Mouse (Mus musculus) embryonic facial prominence, embryonic 10.5 days (tissue): ENCODE measurements around the gene Pwp2. TPM values are rescaled to one million over a fixed set of nuclear protein-coding genes. Genes with fewer than 3 reads are reported as not detected.

Experiments
- DNase-seq: peaks from one replicate; pipeline ENCODE4 v3.0.0-alpha.2; 2017; ENCODE audit warnings: low spot score
- H3K27ac ChIP-seq: fragments of 300-500 bp; sonication (generic); replicated peaks from 2 replicates; pipeline ENCODE4 v1.5.1; 2016; ENCODE audit warnings: mild to moderate bottlenecking
- H3K27me3 ChIP-seq: fragments of 300-500 bp; sonication (generic); replicated peaks from 2 replicates; pipeline ENCODE4 v1.6.1; 2016; ENCODE audit warnings: low read depth, mild to moderate bottlenecking; ENCODE audit not compliant: poor library complexity, severe bottlenecking
- H3K36me3 ChIP-seq: fragments of 300-500 bp; sonication (generic); replicated peaks from 2 replicates; pipeline ENCODE4 v1.6.1; 2016; ENCODE audit warnings: mild to moderate bottlenecking, moderate library complexity
- H3K4me1 ChIP-seq: fragments of 300-500 bp; sonication (generic); 2 replicates; pipeline ENCODE4 v1.6.1; 2016
- H3K4me3 ChIP-seq: fragments of 300-500 bp; sonication (generic); 2 replicates; pipeline ENCODE4 v1.5.1; 2016; ENCODE audit warnings: mild to moderate bottlenecking, moderate library complexity
- H3K9me3 ChIP-seq: fragments of 300-500 bp; sonication (generic); 2 replicates; pipeline ENCODE4 v1.6.1; 2016; ENCODE audit warnings: mild to moderate bottlenecking
- WGBS: fragments of 180-500 bp; shearing (Covaris S2); methylation state at CpG from one replicate; pipeline ENCODE4 v1.1.7; 2016; 5-methylcytosine and 5-hydroxymethylcytosine counted together
- polyA plus RNA-seq: library from polyadenylated mRNA; unstranded; fragments of >200 nt; fragmentation: Nextera tagmentation; extraction: Ambion mirVana; gene quantifications from 2 replicates; pipeline ENCODE4 v1.2.1, GENCODE M21; 2016

The Pwp2 gene
- polyA plus RNA-seq, 1 experiment from 2014 or later = 32.1 TPM

DNA sequence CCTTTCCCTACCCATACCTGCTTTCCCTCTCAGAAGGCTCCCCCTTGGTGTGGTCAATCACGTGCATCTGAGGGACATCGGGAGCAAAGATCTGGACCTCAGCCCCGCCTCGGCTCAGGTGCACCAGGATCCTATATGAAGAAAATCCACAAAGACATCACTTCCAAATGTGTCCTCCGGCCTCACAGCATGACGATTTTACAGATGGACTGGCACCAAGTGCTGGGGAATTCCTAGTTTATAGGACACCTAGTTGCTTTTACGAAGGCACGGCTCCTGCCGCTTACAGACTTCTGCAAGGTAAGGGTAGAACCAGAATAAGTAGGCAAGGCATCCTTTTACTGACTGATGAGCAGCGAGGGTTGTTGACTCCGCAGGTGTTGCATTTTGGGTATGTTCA is 16.2 kb downstream of the Pwp2 start:
- Histone ChIP-seq H3K4me3 (peak overlapping the region; percentile 89), H3K4me1 (peaks cover 19% of the 10 kb centered on the region), H3K27me3 (no peaks in the 10 kb centered on the region), H3K9me3 (no peaks in the 10 kb centered on the region), H3K27ac (peak overlapping the region; percentile 92), H3K36me3 (peaks cover 71% of the 10 kb centered on the region)
- 88% methylated on average over 11 of the region's 11 CpGs for WGBS
- DNase-seq = no peak

DNA sequence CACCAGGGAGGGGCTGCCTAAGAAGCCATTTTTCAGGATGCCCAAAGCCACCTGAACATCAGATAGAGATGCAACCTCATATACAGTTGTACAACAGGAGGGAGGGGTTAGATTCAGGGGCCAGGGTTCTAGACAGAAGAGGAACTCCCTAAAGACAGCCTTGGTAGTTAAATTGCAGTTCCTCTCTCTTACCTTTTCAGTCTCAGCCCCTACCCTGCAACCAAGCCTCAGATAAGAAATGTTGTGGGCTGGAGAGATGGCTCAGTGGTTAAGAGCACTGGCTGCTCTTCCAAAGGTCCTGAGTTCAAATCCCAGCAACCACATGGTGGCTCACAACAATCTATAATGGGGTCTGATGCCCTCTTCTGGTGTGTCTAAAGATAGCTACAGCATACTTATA is 17.2 kb downstream of the Pwp2 start:
- Histone ChIP-seq H3K4me3 (no peak overlapping the region), H3K27ac (no peak overlapping the region), H3K27me3 (no peaks in the 10 kb centered on the region), H3K36me3 (peaks cover 71% of the 10 kb centered on the region), H3K4me1 (peaks cover 19% of the 10 kb centered on the region), H3K9me3 (no peaks in the 10 kb centered on the region)
- no peak for DNase-seq

DNA sequence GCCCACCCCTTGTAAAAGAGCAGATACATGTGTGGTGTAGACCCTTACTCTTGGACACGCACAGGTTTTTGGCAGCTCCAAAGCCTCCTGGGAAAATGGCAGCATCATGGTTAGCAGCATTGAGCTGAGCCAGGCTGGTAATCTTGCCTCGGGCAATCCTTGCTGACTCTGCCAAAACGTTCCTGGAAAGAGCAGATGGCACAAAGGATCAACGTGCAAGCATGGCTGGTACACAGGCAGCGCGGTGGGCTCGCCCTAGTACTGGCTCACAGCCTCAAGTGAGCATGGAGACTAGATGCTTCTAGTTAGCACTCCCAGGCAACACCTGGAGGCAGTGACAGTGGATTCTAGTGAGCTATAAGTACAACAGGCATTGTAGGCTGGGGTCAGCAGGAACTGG is 17.6 kb downstream of the Pwp2 start:
- H3K36me3 ChIP-seq = peaks cover 71% of the 10 kb centered on the region
- H3K27me3 ChIP-seq = no peaks in the 10 kb centered on the region
- H3K4me3 ChIP-seq = no peak overlapping the region
- H3K9me3 ChIP-seq = no peaks in the 10 kb centered on the region
- 90% methylated on average over 7 of the region's 7 CpGs for WGBS
- H3K4me1 ChIP-seq = peaks cover 19% of the 10 kb centered on the region
- no peak for DNase-seq
- H3K27ac ChIP-seq = no peak overlapping the region

DNA sequence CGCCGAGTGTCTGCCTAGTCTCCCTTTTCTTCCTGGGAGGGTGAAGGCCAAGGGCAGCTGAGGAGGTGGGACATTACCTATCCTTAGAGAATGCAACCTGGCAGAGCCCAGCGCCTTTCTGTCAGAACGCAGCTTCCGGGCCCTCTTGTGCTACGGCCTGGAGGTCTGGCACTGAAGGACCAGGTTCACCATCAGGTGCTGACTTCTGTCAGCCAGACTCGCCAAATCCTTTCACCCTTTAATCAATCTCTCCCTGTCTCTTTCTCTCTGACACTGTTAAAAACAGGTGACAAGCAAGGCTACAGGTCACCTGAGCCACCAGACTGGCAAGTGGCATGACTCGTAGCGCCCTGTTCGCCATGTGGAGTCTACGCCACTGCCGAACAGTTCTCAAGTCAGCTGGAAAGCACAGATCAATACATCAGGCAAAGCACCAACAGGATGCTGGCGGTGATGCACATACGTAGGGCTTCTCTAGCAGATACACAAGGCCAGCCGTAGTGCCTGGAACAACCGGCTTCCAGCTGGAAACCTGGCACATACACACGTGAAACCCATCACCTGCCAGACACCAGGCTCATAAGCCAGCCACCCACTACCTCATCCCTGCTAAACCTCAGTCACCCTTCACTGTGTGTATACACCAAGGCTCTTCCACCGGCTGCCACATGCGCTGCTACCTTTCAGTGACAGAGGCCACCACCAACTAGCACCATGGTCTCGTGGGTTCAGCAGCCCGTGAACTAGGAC is 19.5 kb downstream of the Pwp2 start:
- Histone ChIP-seq H3K27ac (no peak overlapping the region), H3K27me3 (no peaks in the 10 kb centered on the region), H3K4me1 (peaks cover 18% of the 10 kb centered on the region), H3K36me3 (peaks cover 68% of the 10 kb centered on the region), H3K4me3 (no peak overlapping the region), H3K9me3 (no peaks in the 10 kb centered on the region)
- no peak for DNase-seq
- WGBS = 92% methylated on average over 21 of the region's 21 CpGs

DNA sequence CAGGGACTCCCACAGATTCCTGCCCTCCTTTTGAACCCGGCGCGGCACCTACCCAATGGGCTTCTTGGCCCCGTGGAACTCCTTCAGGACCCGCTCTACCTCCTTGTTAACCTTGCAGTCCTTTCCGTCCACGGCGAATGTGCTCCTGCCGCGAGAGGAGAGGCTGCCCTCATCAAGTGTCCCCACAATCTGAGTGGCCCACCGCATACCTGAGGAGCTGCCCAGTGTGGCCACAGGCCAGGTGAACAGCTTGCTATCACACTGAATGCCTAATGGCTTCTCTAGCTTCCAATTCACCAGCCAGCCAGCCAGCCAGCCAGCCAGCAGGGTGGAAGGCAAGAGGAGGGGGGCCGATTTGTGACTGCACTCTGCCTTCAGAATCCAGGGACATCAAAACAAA is 20.2 kb downstream of the Pwp2 start:
- Histone ChIP-seq H3K4me3 (no peak overlapping the region), H3K4me1 (peaks cover 14% of the 10 kb centered on the region), H3K27ac (no peak overlapping the region), H3K9me3 (no peaks in the 10 kb centered on the region), H3K27me3 (no peaks in the 10 kb centered on the region), H3K36me3 (peaks cover 69% of the 10 kb centered on the region)
- WGBS = 94% methylated on average over 12 of the region's 12 CpGs
- DNase-seq = no peak

DNA sequence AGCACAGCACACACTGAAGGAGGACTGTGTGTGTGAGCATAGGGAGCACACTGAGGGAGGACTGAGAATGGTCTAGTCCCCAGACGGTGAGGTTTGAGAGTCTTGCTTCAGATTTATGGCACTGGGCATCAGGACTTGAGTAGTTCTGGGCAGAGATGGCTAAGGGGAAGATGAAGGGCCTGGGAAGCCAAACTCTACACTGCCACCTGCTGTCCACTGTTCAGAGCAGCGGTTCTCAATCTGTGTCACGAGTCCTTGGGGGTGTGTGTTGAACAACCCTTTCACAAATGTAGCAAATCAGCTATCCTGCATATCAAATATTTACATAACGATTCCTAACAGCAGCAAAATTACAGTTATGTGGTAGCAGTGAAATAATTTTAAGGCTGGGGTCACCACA is 21.0 kb downstream of the Pwp2 start:
- H3K36me3 ChIP-seq = peaks cover 69% of the 10 kb centered on the region
- 42% methylated on average over 4 of the region's 4 CpGs for WGBS

DNA sequence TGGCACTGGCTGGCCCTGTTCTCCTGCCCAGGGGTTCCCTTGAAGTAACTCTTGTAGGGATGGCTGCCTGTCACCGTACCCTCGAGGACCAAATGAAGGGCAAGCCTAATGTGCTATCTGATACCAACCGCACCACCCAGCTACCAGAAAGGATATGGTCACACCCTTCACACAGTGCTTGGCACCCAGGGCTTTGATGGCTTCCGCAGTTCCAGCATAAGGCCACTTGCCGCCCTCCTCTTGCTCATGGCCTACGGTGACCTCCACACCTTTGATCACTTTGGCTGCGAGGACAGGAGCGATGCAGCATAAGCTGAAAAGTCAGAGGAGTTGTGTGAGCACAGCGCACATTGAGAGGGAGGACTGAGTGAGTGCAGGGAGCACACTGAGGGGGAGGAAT is 21.7 kb downstream of the Pwp2 start:
- Histone ChIP-seq H3K27me3 (no peaks in the 10 kb centered on the region), H3K9me3 (no peaks in the 10 kb centered on the region), H3K36me3 (peaks cover 69% of the 10 kb centered on the region), H3K4me3 (no peak overlapping the region), H3K27ac (no peak overlapping the region), H3K4me1 (peaks cover 10% of the 10 kb centered on the region)
- DNase-seq = no peak
- 94% methylated on average over 9 of the region's 9 CpGs for WGBS

More for the DNA sequence above, 21.0 kb downstream of the Pwp2 start:
- H3K4me1 ChIP-seq = peaks cover 17% of the 10 kb centered on the region
- DNase-seq = peak; percentile 69
- no peaks in the 10 kb centered on the region for H3K9me3 ChIP-seq
- H3K27ac ChIP-seq = no peak overlapping the region
- H3K27me3 ChIP-seq = no peaks in the 10 kb centered on the region
- H3K4me3 ChIP-seq = no peak overlapping the region

DNA sequence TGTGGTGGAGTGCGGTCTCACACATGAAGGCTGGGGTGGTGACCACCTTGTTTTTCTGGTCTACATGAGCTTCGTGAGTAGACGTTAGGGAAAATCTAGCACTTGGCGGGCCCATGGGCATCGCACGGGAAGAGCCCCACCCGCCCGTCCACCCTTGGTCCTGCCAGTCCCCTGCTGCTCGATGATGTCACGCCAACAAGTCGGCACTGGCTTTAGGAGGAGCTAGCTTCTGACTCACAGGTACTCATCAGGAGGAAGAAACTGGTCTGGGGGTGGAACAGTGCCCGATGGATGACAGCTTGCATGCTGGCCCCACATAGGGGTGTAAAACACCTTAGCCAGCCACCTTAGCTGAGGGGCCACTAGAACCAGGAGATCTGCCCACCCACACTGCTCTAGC is 22.3 kb downstream of the Pwp2 start:
- Histone ChIP-seq H3K4me3 (no peak overlapping the region), H3K9me3 (no peaks in the 10 kb centered on the region), H3K36me3 (peaks cover 69% of the 10 kb centered on the region), H3K27me3 (no peaks in the 10 kb centered on the region), H3K4me1 (peaks cover 9% of the 10 kb centered on the region), H3K27ac (no peak overlapping the region)
- no peak for DNase-seq
- 96% methylated on average over 12 of the region's 12 CpGs for WGBS

DNA sequence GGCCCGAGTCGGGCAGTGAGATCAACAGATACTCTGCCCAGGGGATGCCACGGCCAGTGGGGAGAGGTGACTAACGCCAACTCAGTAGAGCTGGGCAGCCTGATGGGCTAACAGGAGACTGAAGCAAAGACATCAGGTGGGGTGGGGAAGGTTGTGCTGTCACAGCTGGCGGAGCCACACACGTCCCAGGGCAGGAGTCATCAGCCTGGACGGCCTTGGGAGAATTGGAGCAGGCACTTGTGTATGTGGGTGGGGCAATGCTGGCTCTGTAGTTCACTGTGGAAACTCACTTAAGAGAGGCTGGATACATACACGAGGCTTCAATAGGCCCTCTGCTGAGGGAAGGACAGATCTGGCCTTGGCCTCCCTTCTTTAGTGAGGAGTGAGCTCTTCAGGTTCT is 23.9 kb downstream of the Pwp2 start:
- Histone ChIP-seq H3K4me3 (no peak overlapping the region), H3K27me3 (no peaks in the 10 kb centered on the region), H3K36me3 (peaks cover 53% of the 10 kb centered on the region), H3K9me3 (no peaks in the 10 kb centered on the region), H3K4me1 (peaks cover 9% of the 10 kb centered on the region), H3K27ac (no peak overlapping the region)
- 86% methylated on average over 8 of the region's 8 CpGs for WGBS
- no peak for DNase-seq

DNA sequence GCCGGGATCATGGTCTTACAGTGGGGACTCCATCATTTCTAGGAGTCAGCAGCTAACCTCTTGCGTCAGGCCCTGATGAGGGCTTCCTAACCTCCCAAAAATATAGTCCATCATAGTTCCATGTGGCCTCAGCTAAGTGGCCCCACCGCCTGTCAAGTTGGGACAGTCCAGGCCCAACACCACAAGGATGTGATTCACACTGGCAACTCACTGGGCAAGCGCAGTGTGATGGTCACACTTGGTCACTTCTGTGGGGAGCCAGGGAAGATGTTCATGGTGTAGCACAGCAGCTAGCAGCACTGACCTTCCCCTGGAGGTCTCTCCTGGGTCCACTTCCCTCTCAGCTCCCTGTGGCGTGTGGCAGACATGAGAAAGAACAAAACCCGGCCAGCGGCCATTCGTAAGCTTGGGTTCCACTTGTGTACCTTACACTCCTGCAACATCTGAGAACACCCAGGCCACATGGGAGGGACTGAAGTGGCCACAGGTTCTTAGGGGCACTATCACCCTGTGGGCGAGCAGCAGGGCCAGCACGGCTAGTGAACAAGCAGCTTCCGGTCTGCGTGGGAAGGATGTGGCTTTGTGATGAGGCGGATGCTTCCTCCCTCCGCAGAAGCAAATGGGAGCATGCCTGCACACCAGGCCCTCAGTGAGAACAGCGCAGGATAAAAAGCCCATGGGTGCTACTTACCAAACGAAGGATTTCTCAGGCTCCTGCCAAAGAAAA is 24.4 kb downstream of the Pwp2 start:
- WGBS = 85% methylated on average over 16 of the region's 16 CpGs

DNA sequence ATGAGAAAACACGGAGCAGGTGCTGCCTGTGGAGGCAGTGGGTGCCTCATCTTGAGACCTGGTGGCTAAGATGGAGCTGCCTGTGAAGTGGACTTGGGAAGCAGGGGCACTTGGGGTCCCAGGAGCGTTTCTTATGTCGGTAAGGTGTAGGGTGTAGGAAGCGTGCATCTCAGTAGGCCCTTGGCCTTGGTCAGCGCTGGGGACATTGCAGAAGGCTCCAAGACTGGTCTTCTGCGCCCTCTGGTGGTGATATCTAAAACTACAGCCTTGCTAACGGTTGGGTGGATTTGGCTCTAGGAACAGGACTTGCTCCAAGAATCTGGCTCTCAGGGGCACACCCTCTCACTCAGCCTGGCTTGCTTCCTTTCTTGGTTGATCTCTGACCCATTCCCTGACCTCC is 25.0 kb downstream of the Pwp2 start:
- WGBS = 5% methylated on average over 7 of the region's 7 CpGs
- no peaks in the 10 kb centered on the region for H3K9me3 ChIP-seq

More for the DNA sequence above, 24.4 kb downstream of the Pwp2 start:
- H3K27ac ChIP-seq = no peak overlapping the region
- H3K4me1 ChIP-seq = peaks cover 9% of the 10 kb centered on the region
- H3K9me3 ChIP-seq = no peaks in the 10 kb centered on the region
- peaks cover 48% of the 10 kb centered on the region for H3K36me3 ChIP-seq
- no peak overlapping the region for H3K4me3 ChIP-seq
- DNase-seq = no peak
- no peaks in the 10 kb centered on the region for H3K27me3 ChIP-seq

DNA sequence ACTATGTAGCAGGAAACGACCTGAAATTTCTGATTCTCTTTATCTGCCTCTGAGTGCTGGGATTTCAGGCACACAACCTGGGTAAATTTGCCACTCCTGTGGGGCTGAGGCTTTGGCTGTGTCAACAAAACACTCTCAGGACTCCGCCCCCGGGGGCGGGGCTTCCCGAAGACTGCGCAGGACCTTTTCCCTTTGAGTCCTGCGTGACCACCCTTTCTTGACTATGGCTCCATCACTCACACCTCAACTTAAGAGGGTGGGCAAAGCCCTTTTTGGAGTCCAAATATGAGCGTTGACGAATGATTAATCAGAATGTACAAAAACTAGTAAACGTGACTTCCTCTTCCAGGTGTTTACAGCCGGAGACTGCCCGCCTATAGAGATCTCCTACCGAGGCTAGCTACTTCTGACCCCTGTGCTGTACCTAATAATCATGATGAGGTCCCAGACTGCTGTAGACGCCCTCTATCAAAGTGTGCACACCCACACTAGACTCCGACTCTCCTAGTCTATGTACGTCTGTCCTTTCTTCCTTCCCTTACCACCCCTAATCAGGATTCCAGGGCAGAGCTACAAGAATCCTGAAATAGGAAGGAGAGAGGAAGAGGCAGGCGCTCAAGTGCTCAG is 25.6 kb downstream of the Pwp2 start:
- peaks cover 36% of the 10 kb centered on the region for H3K36me3 ChIP-seq
- DNase-seq = peak; percentile 54
- H3K9me3 ChIP-seq = no peaks in the 10 kb centered on the region
- H3K27ac ChIP-seq = 0 out of 2 replicates have a peak overlapping the region, but pooled peaks have one; percentile 8
- peak overlapping the region; percentile 41 for H3K4me3 ChIP-seq
- peaks cover 9% of the 10 kb centered on the region for H3K4me1 ChIP-seq
- 14% methylated on average over 17 of the region's 17 CpGs for WGBS
- no peaks in the 10 kb centered on the region for H3K27me3 ChIP-seq

More for the DNA sequence above, 25.0 kb downstream of the Pwp2 start:
- Histone ChIP-seq H3K4me1 (peaks cover 9% of the 10 kb centered on the region), H3K27me3 (no peaks in the 10 kb centered on the region), H3K27ac (0 out of 2 replicates have a peak overlapping the region, but pooled peaks have one; percentile 8), H3K4me3 (peak overlapping the region; percentile 41), H3K36me3 (peaks cover 41% of the 10 kb centered on the region)
- DNase-seq = peak; percentile 85
